Mouse (Mus musculus): Measurements from ENCODE around the gene Neil3. TPM values are rescaled to one million over a fixed set of nuclear protein-coding genes. Genes with fewer than 3 reads are reported as not detected.

The Neil3 gene
- polyA plus RNA-seq (2012; rRNA removed): 0.08 and 0.13 TPM in 2 replicates

- Histone ChIP-seq H3K4me3 (ENCODE audit: insufficient read depth, low read depth, low read length) (peak within 1 kb of the TSS; percentile 27), H3K4me1 (ENCODE audit: control insufficient read depth, insufficient read depth, low read length) (peaks cover 3% of the 10 kb centered on the region; the same call in 1 of the 2 replicates), H3K27me3 (replicated peaks; ENCODE audit: control insufficient read depth, insufficient read depth, low read length) (no peaks in the 10 kb centered on the region), H3K36me3 (ENCODE audit: control insufficient read depth, insufficient read depth, low read length) (no peaks in the 10 kb centered on the region), H3K27ac (ENCODE audit: insufficient read depth, low read depth, low read length) (no peak within 1 kb of the TSS)
- TF ChIP-seq POLR2A (IDR thresholded peaks at IDR 0.05; ENCODE audit: low read depth, low read length) (no peak), CTCF (conservative IDR thresholded peaks at IDR 0.05; ENCODE audit: insufficient read depth, insufficient read length, low read depth, low read length) (no peak)
- WGBS: under 1% methylated on average over 26 of the region's 26 CpGs
- DNase-seq: peak; percentile 91
These were observed at the start of gene Neil3 for GRCm38 (mm10) chr8:53638495-53639171. Gene Neil3, minus strand, starts transcription at chr8:53639065.

DNA sequence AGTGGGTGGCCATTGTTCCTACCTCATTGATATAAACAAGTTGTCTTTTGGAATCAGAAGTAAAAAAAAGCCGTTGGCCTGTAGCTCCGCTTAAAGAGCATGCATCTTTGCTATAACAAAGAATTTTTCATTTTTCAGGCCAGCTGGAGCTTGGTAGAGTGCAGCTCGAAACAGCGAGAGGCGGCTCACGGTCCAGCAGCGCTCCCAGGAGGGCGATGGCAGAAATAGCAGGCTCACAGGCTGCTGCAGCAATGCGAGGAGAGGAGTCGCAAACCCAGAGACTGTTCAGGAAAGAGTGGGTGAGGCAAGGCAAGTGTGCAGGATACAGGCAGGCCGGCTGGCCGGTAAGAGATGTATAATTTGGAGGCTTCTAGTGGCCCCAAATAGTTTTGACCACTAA is 42.0 kb upstream of the Neil3 start:
- H3K27me3 ChIP-seq (replicated peaks; ENCODE audit: control insufficient read depth, insufficient read depth, low read length): no peaks in the 10 kb centered on the region
- H3K4me1 ChIP-seq (ENCODE audit: control insufficient read depth, insufficient read depth, low read length): no peaks in the 10 kb centered on the region
- no peak for DNase-seq
- H3K27ac ChIP-seq (ENCODE audit: insufficient read depth, low read depth, low read length): no peak overlapping the region
- TF ChIP-seq POLR2A (IDR thresholded peaks at IDR 0.05; ENCODE audit: low read depth, low read length) (no peak), CTCF (conservative IDR thresholded peaks at IDR 0.05; ENCODE audit: insufficient read depth, insufficient read length, low read depth, low read length) (peak; percentile 44)
- WGBS: 26% methylated on average over 12 of the region's 12 CpGs
- no peaks in the 10 kb centered on the region for H3K36me3 ChIP-seq (ENCODE audit: control insufficient read depth, insufficient read depth, low read length)
- H3K4me3 ChIP-seq (ENCODE audit: insufficient read depth, low read depth, low read length): no peak overlapping the region

GRCm38 (mm10) chr8:53663946-53664345 is 25.1 kb upstream of the Neil3 start:
- Histone ChIP-seq H3K4me3 (ENCODE audit: insufficient read depth, low read depth, low read length) (no peak overlapping the region), H3K27me3 (replicated peaks; ENCODE audit: control insufficient read depth, insufficient read depth, low read length) (no peaks in the 10 kb centered on the region), H3K36me3 (ENCODE audit: control insufficient read depth, insufficient read depth, low read length) (no peaks in the 10 kb centered on the region), H3K4me1 (ENCODE audit: control insufficient read depth, insufficient read depth, low read length) (no peaks in the 10 kb centered on the region), H3K27ac (ENCODE audit: insufficient read depth, low read depth, low read length) (no peak overlapping the region)
- 23% methylated on average over 4 of the region's 4 CpGs for WGBS
- TF ChIP-seq POLR2A (IDR thresholded peaks at IDR 0.05; ENCODE audit: low read depth, low read length) (no peak), CTCF (conservative IDR thresholded peaks at IDR 0.05; ENCODE audit: insufficient read depth, insufficient read length, low read depth, low read length) (peak; percentile 63)
- peak; percentile 58 for DNase-seq

- no peak overlapping the region for H3K27ac ChIP-seq (ENCODE audit: insufficient read depth, low read depth, low read length)
- no peak for DNase-seq
- H3K36me3 ChIP-seq (ENCODE audit: control insufficient read depth, insufficient read depth, low read length): no peaks in the 10 kb centered on the region
- WGBS: 72% methylated on average over 3 of the region's 3 CpGs
- no peak overlapping the region for H3K4me3 ChIP-seq (ENCODE audit: insufficient read depth, low read depth, low read length)
- H3K4me1 ChIP-seq (ENCODE audit: control insufficient read depth, insufficient read depth, low read length): no peaks in the 10 kb centered on the region
- no peak for TF ChIP-seq CTCF (conservative IDR thresholded peaks at IDR 0.05; ENCODE audit: insufficient read depth, insufficient read length, low read depth, low read length)
- no peak for TF ChIP-seq POLR2A (IDR thresholded peaks at IDR 0.05; ENCODE audit: low read depth, low read length)
- H3K27me3 ChIP-seq (replicated peaks; ENCODE audit: control insufficient read depth, insufficient read depth, low read length): no peaks in the 10 kb centered on the region
These were observed 22.6 kb upstream of the Neil3 start for GRCm38 (mm10) chr8:53661436-53661835.

DNA sequence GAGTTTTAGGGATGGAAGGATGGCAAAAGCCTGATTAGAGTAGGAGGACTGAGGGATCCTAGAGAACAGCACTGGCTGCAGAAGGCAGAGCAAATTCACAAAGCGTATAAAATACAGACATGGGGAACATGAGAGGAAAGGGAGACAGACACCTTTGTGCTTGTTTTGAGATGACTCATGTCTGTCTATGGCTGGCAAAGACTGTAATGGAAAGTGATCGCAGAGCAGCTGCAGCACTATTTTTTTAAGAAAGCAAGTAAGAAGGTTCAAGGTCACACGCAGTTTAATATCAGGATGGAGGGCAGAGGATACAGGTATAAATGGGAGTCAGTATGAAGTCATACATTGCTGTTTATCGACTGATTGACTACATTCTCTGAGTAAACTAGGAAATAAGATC is 8.2 kb downstream of the Neil3 start:
- 81% methylated on average over 4 of the region's 4 CpGs for WGBS
- TF ChIP-seq CTCF (conservative IDR thresholded peaks at IDR 0.05; ENCODE audit: insufficient read depth, insufficient read length, low read depth, low read length) (no peak), POLR2A (IDR thresholded peaks at IDR 0.05; ENCODE audit: low read depth, low read length) (no peak)
- Histone ChIP-seq H3K36me3 (ENCODE audit: control insufficient read depth, insufficient read depth, low read length) (no peaks in the 10 kb centered on the region), H3K4me1 (ENCODE audit: control insufficient read depth, insufficient read depth, low read length) (no peaks in the 10 kb centered on the region), H3K27me3 (replicated peaks; ENCODE audit: control insufficient read depth, insufficient read depth, low read length) (no peaks in the 10 kb centered on the region), H3K27ac (ENCODE audit: insufficient read depth, low read depth, low read length) (no peak overlapping the region), H3K4me3 (ENCODE audit: insufficient read depth, low read depth, low read length) (no peak overlapping the region)
- DNase-seq: no peak

DNA sequence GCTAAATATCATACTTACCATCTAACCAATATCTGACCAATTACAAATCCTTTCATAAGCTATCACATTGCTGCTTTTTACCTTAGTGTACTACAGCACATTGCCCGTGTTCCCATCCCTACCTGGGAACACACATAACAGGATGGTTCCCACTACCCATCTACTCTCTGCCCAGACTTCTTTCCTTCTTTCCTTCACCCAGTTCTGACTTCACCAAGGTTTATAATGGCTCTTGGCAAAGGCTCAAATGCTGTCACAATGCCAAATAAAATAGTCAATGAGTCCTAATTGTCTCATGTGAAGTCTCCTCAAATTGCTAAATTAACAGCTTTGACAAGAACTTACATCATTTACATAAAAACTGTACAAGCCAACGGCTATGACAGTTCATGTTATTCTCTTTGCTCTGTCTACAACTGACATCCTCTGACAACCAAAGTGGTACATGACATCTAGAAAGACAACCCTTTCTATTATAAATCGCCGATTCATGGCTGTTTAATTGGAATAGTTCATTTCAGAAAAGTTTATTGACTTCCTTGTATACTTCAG is 9.9 kb downstream of the Neil3 start:
- H3K4me1 ChIP-seq (ENCODE audit: control insufficient read depth, insufficient read depth, low read length): no peaks in the 10 kb centered on the region
- 97% methylated on average over 4 of the region's 4 CpGs for whole genome bisulfite sequencing

DNA sequence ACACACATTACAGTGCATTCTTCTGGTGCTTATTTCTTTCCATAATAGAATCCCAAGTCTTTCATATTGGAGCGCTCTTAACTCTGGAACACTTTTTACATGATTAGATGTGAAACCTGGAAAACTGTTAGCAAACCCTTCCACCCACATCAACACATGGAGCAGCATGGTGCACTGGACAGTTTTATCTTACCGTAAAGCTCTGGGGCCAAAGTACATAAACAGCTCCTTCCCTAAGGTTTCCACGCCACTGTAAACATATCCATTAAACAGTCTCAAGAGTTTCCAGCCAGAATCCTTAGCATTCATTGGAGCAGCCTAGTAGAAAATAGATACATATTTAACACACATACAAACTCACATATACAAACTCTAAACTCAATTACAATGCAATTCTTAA is 15.4 kb downstream of the Neil3 start:
- Histone ChIP-seq H3K4me3 (ENCODE audit: insufficient read depth, low read depth, low read length) (no peak overlapping the region), H3K27me3 (replicated peaks; ENCODE audit: control insufficient read depth, insufficient read depth, low read length) (no peaks in the 10 kb centered on the region), H3K36me3 (ENCODE audit: control insufficient read depth, insufficient read depth, low read length) (no peaks in the 10 kb centered on the region), H3K4me1 (ENCODE audit: control insufficient read depth, insufficient read depth, low read length) (no peaks in the 10 kb centered on the region), H3K27ac (ENCODE audit: insufficient read depth, low read depth, low read length) (no peak overlapping the region)
- DNase-seq: no peak
- TF ChIP-seq CTCF (conservative IDR thresholded peaks at IDR 0.05; ENCODE audit: insufficient read depth, insufficient read length, low read depth, low read length): no peak
- TF ChIP-seq POLR2A (IDR thresholded peaks at IDR 0.05; ENCODE audit: low read depth, low read length): no peak
- 88% methylated on average over 3 of the region's 3 CpGs for WGBS

More for the DNA sequence above, 9.9 kb downstream of the Neil3 start:
- no peaks in the 10 kb centered on the region for H3K27me3 ChIP-seq (replicated peaks; ENCODE audit: control insufficient read depth, insufficient read depth, low read length)
- no peak overlapping the region for H3K4me3 ChIP-seq (ENCODE audit: insufficient read depth, low read depth, low read length)
- DNase-seq: no peak
- TF ChIP-seq CTCF (conservative IDR thresholded peaks at IDR 0.05; ENCODE audit: insufficient read depth, insufficient read length, low read depth, low read length) (no peak), POLR2A (IDR thresholded peaks at IDR 0.05; ENCODE audit: low read depth, low read length) (no peak)
- H3K36me3 ChIP-seq (ENCODE audit: control insufficient read depth, insufficient read depth, low read length): no peaks in the 10 kb centered on the region
- no peak overlapping the region for H3K27ac ChIP-seq (ENCODE audit: insufficient read depth, low read depth, low read length)
